Mouse (Mus musculus) frontal cortex, postnatal 25 days (tissue): Measurements from ENCODE around the gene Traf3ip3.

Experiments
- DNase-seq, 2 experiments: peaks; one replicate each; pipeline ENCODE4 v3.0.0; 2022; ENCODE audit warnings: low spot score in 2 of 2

Traf3ip3 gene

DNA sequence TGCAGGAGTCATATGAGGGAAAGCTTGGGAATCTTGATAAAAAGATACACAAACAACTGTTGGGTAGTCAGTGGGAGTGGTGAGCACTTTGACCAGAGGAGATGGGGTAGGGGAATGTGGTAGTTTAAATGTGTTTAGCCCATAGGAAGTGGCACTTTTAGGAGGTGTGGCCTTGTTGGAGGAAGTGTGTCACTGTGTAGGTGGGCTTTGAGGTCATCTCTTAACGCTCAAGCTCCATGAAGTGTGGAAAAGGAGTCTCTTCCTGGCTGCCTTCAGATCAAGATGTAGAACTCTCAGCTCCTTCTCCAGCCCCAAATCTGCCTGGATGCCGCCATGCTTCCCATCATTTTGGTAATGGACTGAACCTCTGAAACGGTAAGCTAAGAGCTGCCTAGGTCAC is 6.0 kb upstream of the Traf3ip3 start, which contains the start of gene Lamb3:
Gene Lamb3, plus strand, starts transcription at position 197 of the 400 bp plus-strand sequence.
- no peak for DNase-seq

DNA sequence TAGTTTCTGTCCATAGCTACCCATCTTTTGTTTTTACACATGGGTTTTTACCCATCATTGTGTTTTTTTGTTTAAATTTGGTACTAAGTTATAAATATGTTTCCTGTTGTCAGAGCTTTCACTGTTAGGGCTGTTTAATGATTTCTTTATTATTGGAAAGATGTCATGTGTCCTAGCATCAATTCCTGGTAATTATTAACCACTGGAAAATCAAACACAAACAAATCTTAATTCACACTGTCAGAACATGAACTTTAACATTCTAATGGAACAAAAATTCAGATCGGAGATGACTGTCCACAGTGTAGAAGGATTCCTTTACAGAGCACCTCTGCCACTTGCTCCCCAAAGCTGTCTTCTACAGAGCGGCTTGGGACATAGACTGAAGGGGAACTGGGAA is 3.9 kb upstream of the Traf3ip3 start:
- no peak for DNase-seq

DNA sequence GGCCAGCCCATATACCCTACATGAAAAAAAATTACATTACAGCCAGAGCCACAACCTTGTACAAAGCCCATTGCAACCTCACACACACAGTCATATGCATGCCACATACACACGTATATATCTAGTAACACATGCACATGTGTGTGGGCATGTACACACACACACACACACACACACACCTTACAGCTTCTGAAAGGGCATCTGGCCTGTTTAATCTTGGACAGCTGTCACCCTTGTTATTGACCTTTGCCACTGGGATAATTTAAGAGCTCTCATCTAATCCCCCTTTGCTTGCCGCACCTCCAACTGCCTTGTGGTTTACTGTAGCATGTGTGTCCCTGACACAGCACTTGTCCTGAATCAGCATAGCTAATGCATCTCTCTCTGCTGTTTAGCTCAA is 2.3 kb upstream of the Traf3ip3 start:
- DNase-seq: no peak

DNA sequence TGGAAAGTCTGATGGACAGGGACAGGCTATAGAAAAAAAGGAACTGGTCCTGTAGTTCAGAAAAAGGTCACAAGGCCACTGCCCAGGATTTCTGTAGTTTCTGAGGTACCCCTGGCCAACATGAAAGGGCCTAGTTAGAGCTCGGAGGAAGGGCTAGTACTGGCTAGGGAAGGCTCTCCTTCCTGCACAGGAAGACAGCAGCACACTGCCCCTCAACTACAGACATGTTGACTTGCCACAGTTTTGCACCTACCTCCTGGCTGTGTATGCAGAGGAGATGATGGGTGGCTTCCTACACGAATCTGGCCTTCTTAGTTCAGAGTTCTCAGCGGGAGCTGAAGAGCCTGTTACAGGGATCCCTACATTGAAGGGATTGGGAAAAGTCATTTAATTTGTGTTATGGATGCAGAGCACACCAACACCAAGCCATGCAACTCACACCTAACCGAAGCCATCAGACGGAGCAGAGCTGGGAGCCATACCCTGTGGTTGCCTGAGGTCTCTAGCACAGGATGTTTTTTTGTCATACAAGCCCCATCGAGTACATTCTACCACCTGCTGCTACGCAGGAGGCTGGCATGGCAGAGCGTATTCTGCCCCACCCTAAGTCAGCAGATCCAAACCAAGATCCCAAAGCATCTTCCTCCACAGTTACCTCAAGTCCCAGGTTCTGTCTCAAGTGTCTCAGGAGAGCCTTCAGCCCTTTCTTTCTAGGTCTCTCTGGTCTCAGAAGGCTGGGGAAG is 692 bp downstream of the Traf3ip3 start:
- no peak for DNase-seq

DNA sequence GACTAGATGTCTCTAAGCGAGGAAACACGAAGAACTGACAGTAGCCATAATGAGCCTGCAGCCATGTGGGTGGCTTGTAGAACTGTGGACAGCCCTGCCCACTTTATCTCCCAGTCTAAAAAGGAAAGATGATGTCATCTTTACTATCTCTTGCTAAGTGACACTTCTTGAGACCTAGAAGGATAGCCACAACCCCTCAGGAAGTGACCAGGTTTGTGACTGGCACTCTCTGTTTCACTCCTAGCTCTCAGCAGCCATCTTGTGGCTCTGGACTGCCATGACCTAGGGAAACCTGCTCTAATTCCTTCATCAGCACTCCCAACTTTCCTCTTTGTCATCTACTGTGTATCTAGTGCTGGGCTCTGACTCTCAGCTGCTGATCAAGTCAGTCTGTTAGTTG is 3.2 kb downstream of the Traf3ip3 start:
- no peak for DNase-seq

DNA sequence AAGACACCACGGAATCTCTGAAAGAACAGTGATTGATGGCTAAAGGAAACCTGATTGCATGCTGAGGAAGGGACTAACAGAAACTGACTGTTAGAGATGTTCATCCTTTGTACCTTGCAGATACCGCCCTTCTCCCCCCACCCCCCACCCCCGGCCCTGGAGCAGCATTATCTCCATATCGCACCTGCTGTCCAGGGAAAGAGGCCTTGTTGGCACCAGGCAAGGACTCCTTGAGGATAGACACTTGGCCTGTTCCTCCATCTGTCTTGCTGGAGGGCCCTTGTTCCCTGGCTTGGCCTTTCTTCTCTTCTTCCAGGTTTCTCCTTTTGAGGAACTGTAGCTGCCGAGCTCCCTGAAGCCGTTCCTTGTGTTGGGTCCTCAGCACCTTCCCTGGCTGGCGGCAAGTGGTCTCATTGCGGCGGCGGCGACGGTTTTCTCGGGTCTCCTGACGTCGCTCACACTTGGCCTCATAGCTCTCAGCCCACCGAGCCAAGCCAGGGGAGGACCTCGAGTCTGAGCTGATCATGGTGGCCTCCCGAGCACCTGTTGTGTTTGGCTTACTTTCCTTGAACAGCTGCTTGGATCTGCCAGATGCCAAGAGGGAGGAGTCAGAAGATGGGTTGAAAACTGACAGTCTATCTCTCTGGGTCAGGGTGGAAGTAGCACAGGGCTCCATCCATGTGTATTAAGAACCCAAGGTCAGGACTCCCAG is 3.9 kb downstream of the Traf3ip3 start:
- no peak for DNase-seq

DNA sequence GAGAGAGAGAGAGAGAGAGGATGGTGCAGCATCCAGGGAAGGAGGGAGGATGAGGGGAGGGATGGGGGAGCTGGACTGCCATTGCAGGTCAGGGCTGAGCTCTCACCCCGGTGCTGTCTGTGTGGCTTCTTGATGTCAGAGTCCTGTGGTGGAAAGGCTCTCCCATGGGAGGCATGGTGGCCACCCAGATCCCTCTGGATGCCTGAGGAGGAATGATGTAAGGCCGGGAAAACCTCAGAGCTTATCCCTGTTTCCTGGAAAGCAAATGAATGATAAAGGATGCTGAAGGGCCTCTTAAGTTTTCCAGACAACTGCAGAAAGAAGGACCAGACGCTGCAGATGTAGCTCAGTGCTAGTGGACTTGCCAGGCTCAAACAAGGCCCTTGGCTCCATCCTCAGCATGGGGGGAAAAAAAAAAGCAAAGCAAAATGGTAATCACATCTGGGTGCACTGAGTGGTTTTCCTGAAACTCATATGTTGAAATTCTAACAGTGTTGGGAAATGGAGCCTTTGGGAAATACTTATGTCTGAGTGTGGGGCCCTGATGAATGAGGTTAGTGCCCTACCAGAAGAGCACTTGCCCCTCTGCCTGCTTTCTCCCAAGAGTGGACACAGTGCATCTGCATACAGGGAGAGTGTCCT is 6.2 kb downstream of the Traf3ip3 start:
- no peak for DNase-seq

DNA sequence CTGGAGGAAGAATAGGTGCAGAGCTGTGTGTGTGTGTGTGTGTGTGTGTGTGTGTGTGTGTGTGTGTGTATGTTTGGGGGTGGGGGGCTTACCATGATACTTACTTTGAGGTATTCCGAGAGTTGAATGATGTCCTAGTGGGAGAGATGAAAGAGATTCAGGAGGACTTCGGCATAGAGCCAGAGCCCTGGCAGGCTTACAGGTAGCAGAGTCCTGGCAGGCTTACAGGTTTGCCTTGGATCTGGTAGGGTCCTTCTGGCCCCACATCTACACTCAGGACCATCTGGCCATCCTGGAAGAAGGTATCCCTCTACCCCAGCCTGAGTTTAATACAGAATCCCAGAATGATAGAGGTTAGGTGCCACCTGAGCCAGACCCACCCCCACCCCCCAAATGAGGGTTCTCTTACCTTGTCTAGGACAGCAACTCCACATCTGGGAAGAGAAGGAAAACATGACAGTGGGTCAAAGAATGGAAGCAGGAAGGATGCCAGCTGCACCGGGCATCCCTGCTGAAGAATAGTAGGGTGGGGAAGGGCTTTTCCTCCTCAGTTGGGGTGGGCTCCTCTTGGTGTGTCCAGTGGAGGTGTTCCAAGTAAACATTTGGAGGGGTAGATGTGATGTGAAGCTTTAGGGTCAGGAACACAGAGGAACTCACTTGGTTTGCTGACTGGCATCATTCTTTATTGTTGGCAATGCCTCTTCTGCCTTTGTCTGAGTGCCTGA is 6.9 kb downstream of the Traf3ip3 start:
- no peak for DNase-seq

DNA sequence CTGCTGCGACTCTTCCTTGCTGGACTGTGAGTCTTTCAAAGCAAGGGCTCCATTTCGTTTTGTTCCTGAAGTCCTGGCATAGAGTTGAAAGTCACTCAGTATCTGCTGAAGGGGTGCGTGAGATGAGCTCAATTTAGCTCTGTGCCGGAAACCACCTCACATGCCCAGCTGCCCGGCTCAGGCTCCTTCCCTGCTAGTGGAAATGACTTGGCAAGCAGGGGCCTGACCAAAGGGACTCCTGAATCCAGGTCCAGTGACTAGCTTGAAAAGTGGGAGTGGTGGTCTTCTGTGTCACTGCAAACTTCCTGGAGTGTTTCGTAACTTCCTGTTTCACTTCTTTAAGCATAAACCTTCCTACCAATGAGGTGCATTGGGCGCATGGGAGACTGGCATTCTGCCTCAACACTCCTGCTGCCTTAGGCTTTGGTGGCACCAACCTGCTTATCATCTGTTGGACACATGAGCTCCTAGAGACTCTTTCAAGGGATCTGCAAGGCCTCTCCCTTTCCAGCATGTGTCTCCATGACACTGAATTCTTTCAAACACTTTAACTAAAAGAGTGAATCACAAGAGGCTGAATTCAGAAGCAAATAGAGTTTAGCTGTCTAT is 9.7 kb downstream of the Traf3ip3 start:
- no peak for DNase-seq

DNA sequence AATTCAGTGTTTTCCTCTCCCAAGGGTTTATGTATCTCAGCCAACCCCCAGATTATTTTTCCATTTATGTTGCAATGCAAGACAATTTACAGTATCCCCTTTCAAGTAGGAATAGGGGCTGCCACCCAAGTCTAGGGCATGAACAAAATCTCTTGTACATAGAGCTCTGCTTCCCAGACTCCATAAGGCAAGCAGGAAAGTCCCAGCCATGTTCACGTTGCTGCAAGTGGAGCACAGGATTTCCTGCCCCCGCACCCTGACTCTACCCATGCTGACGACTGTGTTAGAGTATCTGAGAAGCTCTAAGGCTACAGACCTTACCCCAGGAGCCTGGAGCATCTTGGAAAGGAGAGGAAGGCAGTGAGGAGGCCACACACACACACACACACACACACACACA is 11.7 kb downstream of the Traf3ip3 start:
- no peak for DNase-seq

DNA sequence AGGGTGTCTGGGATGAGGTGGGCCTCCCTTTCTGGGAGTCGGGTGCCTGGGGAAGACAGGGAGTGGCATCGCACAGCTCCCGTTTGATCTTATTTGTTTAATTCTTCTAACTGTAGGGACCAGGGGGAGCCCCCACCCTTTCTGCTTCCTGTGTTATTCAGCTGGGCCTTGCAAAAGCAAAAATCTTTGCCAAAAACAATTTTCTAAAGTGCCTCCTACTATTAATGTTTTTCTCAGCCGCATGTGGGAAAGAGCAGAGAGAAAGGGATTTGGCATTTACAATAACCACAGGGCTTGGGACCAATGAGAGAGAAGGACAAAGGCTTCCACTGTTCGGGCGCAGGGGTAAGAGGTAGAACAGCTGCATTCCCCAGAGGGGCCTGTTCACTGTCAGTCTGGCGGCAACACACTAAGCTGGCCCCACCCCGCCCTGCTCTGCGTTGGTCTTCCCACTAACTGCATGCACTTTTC is 12.3 kb downstream of the Traf3ip3 start:
- DNase-seq: no peak

DNA sequence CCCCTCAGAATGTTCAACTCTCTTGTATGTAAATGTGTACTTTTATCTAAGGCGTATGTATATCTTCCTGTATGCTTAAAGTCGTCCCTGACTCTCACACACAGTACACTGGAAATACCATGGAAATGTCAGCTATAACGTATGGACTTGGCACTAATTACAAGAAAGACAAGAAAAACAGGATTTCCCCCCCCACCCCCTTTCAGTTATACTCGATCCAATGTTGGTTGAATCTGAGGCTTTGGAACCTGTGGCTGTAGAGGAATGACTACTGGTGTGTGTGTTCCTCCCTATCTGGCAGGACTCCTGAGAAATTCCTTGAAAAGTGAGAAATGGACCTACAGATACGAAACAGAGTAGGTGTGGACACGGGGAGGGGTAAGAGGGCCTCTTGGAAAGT is 13.2 kb downstream of the Traf3ip3 start:
- no peak for DNase-seq

DNA sequence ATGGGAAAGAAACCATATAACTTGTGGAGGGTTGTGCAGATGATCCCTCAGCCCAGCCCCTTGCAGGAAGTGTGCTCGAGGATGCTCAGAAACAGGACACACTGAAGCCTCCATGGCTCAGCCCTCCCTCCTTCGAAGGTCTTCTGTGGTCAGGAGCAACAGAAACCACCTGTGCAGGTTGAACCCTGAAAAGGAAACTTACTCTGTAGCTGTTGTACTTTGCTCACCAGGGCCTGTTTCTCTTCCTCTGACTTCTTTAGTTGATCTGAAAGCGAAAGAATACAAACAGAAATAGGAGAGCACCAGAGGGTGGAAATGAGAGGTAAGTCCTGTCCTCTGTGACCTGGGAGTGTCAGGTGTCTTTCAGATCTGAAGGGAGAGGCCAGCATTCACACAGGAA is 20.4 kb downstream of the Traf3ip3 start:
- DNase-seq: no peak

DNA sequence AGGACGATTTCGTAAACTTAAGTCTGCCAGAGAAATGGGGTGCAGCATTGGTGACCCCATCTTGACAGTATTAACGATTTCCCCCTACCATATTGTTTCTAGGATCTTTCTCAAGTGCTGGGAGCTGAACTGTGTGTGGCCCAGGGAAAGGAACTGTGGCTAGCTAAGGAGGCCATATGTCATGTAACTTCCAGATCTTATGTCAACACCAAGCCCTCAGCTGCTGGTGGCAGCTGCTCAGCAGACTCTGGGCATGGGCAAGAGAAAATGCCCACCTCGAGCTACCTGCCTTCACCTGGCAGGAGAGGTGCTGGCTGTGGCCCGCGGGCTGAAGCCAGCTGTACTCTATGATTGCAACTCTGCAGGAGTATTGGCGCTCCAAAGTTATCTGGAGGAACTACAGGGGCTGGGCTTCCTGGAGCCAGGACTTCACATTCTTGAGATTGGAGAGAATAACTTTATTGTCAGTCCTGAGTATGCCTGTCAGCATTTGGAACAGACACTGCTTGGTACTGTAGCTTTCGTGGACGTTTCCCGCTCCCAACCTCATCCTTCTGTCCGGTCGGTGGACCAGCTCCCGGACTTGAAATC is 27.3 kb downstream of the Traf3ip3 start:
- no peak for DNase-seq

DNA sequence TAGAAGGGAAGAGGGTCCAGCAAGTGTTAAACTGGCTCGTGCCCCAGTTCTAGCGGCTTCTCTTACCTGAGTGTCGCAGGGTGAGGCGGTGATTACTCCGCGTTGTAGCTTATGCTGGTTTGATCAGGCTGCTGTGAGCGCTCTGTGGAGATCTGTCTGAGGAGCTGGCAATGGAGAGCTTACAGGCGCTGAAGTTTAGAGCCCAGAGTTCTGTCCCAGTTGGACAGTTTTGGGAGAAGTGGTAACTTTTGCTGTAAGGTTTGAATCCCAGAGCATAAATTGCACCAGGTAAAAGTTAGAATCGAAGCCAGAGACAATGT is 27.7 kb downstream of the Traf3ip3 start:
- DNase-seq: no peak

DNA sequence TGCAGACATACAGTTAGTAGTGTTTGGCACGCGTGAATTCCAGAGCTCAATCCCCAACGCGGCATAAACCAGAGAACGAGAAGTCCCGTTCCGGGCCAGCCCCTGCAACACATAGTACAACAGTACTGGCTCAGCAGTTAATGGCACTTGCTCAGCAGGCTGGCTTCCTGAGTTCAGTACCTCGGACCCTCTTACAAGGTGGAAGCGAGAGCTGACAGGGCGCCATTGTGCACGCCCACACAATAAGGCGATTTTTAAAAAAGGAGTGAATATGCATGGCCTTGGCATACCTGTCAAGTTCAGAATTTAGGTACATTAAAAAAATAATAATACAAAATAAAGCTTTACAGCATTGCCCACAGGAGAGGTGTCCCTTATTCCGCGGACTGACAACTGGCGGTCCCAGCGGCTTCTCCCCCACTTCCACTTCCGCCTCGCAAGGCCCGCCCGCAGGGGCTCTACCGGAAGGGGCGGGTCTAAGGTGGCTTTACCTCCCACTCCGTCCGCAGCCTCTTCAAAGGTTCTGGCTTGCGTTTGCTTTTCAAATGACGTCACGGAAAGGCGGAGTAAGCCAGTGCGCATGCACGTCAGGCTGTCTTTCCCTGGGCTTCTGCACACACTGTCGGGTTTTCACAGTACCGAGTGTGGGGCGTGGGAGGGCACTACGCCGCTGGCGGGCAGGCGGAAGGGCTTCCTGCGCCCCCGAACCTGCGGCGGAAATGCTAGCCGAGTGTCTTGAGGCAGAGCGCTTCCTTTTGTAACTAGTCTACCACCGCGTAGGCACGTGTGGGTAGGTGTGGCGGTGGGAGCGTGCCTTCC is 28.3 kb downstream of the Traf3ip3 start:
- DNase-seq: peak; percentile 80 to 90

DNA sequence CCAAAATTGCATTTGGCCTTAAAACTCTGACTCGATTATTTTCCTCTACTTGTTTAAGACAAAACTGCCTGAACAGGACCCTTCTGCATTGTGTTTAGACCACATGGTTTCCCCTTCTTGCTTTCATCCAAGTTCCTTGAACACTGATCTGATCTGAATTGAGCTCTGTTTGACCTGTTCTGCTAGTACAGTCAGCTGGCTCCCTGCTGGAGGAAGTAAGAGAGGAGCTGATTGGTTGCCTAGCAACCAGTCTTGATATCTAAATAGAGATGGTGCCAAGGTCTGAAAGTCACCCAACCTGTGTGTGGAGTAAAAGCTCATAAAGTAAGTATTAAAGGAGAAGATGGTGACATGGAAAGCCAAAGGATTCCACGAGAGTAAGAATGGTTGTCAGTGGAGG is 31.6 kb downstream of the Traf3ip3 start:
- DNase-seq: no peak

DNA sequence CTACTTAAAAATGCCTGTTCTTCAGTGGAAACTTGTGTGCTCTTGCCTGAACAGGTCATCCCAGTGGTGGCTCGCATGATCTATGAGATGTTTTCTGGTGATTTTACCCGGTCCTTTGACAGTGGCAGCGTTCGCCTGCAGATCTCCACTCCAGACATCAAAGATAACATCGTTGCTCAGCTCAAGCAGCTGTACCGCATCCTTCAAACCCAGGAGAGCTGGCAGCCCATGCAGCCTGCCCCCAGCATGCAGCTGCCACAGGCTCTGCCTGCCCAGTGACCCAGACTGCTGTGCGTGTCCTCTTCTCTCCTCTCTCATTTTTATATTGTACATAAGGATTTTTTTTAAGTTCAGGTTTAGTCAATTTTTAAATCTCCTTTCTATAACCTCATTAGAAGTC is 32.3 kb downstream of the Traf3ip3 start:
- no peak for DNase-seq

DNA sequence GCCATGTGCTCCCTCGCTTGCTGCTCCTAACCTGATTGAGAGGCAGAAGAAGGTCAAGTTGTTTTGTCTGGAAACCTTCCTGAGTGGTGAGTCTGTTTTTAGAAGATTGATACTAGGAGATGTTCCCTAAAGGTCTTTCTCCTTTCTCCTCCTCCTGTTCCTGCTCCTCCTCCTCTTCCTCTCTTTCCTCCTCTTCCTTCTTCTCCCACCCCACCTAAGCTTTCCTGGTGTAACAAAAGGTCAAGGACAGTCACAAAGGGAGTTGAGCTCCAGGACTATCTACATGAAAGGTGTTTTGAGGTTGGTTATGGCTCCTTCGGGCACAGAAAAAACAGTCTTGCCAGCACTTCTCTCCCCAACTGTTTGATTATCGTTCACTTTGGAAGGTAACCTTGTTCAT is 33.8 kb downstream of the Traf3ip3 start, which contains the start of gene A130010J15Rik:
Gene A130010J15Rik, plus strand, starts transcription at position 301 of the 400 bp plus-strand sequence.
- DNase-seq: no peak

DNA sequence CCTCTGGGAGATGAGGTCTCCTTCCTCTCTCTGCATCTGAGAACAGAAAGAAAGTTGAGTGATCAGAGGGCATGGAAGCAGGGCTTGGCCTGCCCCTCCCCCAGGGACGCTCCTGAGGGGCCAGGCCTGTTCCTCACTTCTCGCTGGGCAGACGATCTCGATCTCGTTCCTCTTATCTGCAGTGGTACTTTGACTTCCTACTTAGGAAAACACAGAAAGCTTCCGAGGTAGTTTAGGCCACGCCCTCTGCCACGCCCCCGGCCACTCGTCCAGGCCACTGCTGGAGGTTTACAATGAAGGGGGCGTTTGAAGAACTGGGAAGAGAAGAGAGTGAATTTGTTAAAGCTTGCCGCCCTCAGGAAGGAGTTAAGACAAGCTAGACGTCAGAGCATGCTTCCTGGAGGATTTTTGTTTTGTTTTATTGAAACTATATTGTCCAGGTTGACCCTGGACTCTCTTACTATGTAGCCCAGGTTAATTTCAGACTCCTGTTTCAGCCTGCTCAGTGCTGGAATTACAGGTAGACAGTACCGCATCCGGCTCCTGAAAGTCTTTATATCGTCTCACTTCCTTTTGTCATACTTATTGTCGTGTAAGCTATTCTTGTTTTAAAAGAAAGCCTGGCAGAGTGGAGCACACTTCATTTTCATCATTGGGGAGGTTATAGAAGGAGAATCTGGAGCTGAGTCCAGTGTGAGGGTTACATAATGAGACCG is 41.0 kb downstream of the Traf3ip3 start:
- DNase-seq: no peak
